Mouse (Mus musculus): ENCODE results near the gene Angptl4. TPM values are rescaled to one million over a fixed set of nuclear protein-coding genes. Genes with fewer than 3 reads are reported as not detected.
"Not testable (repeated sequence)": the region's sequence is repeated elsewhere in the genome, so short reads cannot be mapped to it uniquely, and the experiment has no call there.

Angptl4 gene
- polyA plus RNA-seq, 1 experiment = 11.3 TPM

- no peak for DNase-seq (ENCODE audit: low spot score)
Measured at GRCm38 (mm10) chr17:33756108-33756790, 25.4 kb downstream of the Angptl4 start.

- DNase-seq (ENCODE audit: low spot score) = no peak
Measured at GRCm38 (mm10) chr17:33755418-33756107, 26.1 kb downstream of the Angptl4 start.

- no peak for DNase-seq (ENCODE audit: low spot score)
Measured at GRCm38 (mm10) chr17:33754656-33755055, 27.0 kb downstream of the Angptl4 start.

- no peak for DNase-seq (ENCODE audit: low spot score)
Measured at GRCm38 (mm10) chr17:33752297-33752696, 29.3 kb downstream of the Angptl4 start.

- no peak for DNase-seq (ENCODE audit: low spot score)
Measured at GRCm38 (mm10) chr17:33751181-33751580, 30.4 kb downstream of the Angptl4 start.

GRCm38 (mm10) chr17:33749451-33749850, 32.2 kb downstream of the Angptl4 start:
- DNase-seq (ENCODE audit: low spot score) = no peak

GRCm38 (mm10) chr17:33746011-33746410, 35.6 kb downstream of the Angptl4 start:
- DNase-seq (ENCODE audit: low spot score) = no peak

- DNase-seq (ENCODE audit: low spot score) = no peak
Measured at GRCm38 (mm10) chr17:33744686-33745384, 36.8 kb downstream of the Angptl4 start.

GRCm38 (mm10) chr17:33742420-33742819, 39.2 kb downstream of the Angptl4 start:
- DNase-seq (ENCODE audit: low spot score) = no peak

- DNase-seq (ENCODE audit: low spot score) = not testable (repeated sequence)
Measured at GRCm38 (mm10) chr17:33733526-33733925, 48.1 kb downstream of the Angptl4 start.

GRCm38 (mm10) chr17:33732556-33733083, 49.0 kb downstream of the Angptl4 start:
- DNase-seq (ENCODE audit: low spot score) = not testable (repeated sequence)

GRCm38 (mm10) chr17:33729215-33729614, 52.4 kb downstream of the Angptl4 start:
- no peak for DNase-seq (ENCODE audit: low spot score)

GRCm38 (mm10) chr17:33728396-33728795, 53.2 kb downstream of the Angptl4 start:
- DNase-seq (ENCODE audit: low spot score) = no peak

Other genes starting within 250 kb of the Angptl4 start
- 6.4 and 6.5 TPM in 2 replicates for gene Myo1f, start 226.1 kb downstream of the Angptl4 start, polyA plus RNA-seq (2012; rRNA removed)
- gene Zfp414, start 152.7 kb downstream of the Angptl4 start, polyA plus RNA-seq (2012; rRNA removed) = 53.8 and 58.6 TPM in 2 replicates
- gene Pram1, start 143.8 kb downstream of the Angptl4 start, polyA plus RNA-seq (2012; rRNA removed) = 1.4 and 1.8 TPM in 2 replicates
- gene Hnrnpm, start 95.0 kb downstream of the Angptl4 start, polyA plus RNA-seq (2012; rRNA removed) = 107 and 131 TPM in 2 replicates
- 106 and 118 TPM in 2 replicates for gene March2, start 63.2 kb downstream of the Angptl4 start, polyA plus RNA-seq (2012; rRNA removed)
- gene Rab11b, start 21.3 kb downstream of the Angptl4 start, polyA plus RNA-seq (2012; rRNA removed) = 238 and 246 TPM in 2 replicates
- 65.6 and 79.0 TPM in 2 replicates for gene Kank3, start 28.7 kb upstream of the Angptl4 start, polyA plus RNA-seq (2012; rRNA removed)
- gene Rps28, start 42.7 kb upstream of the Angptl4 start, polyA plus RNA-seq (2012; rRNA removed) = 1,557 and 1,878 TPM in 2 replicates
- gene Ndufa7, start 42.7 kb upstream of the Angptl4 start, polyA plus RNA-seq (2012; rRNA removed) = 307 and 382 TPM in 2 replicates
- gene Cd320, start 61.3 kb upstream of the Angptl4 start, polyA plus RNA-seq (2012; rRNA removed) = 21.4 and 21.5 TPM in 2 replicates
- not detected in 2 replicates for gene Gm7029, start 92.0 kb upstream of the Angptl4 start, polyA plus RNA-seq (2012; rRNA removed)
- gene Kifc1, start 108.8 kb upstream of the Angptl4 start, polyA plus RNA-seq (2012; rRNA removed) = 2.2 and 3.3 TPM in 2 replicates
- gene Platr17, start 123.3 kb upstream of the Angptl4 start, polyA plus RNA-seq (2012; rRNA removed) = 0.14 and 0.15 TPM in 2 replicates
- 28.1 and 31.0 TPM in 2 replicates for gene Daxx, start 127.6 kb upstream of the Angptl4 start, polyA plus RNA-seq (2012; rRNA removed)
- gene Tapbp, start 134.1 kb upstream of the Angptl4 start, polyA plus RNA-seq (2012; rRNA removed) = 84.7 and 122 TPM in 2 replicates
- gene Zbtb22, start 134.1 kb upstream of the Angptl4 start, polyA plus RNA-seq (2012; rRNA removed) = 20.1 and 23.1 TPM in 2 replicates
- gene Rgl2, start 147.7 kb upstream of the Angptl4 start, polyA plus RNA-seq (2012; rRNA removed) = 132 and 164 TPM in 2 replicates
- gene Pfdn6, start 158.5 kb upstream of the Angptl4 start, polyA plus RNA-seq (2012; rRNA removed) = 86.5 and 87.2 TPM in 2 replicates
- gene Wdr46, start 158.8 kb upstream of the Angptl4 start, polyA plus RNA-seq (2012; rRNA removed) = 15.8 and 17.2 TPM in 2 replicates
- 7.7 TPM in 2 replicates for gene B3galt4, start 169.7 kb upstream of the Angptl4 start, polyA plus RNA-seq (2012; rRNA removed)
- gene Vps52, start 174.0 kb upstream of the Angptl4 start, polyA plus RNA-seq (2012; rRNA removed) = 39.3 and 39.7 TPM in 2 replicates
- gene Rps18, start 174.2 kb upstream of the Angptl4 start, polyA plus RNA-seq (2012; rRNA removed) = 1,060 and 1,160 TPM in 2 replicates
- gene H2-K1, start 218.5 kb upstream of the Angptl4 start, polyA plus RNA-seq (2012; rRNA removed) = 987 and 1,071 TPM in 2 replicates
- gene Ring1, start 242.8 kb upstream of the Angptl4 start, polyA plus RNA-seq (2012; rRNA removed) = 46.1 and 76.8 TPM in 2 replicates
- 86.6 and 112 TPM in 2 replicates for gene H2-Ke6, start 246.2 kb upstream of the Angptl4 start, polyA plus RNA-seq (2012; rRNA removed)
- gene Slc39a7, start 249.9 kb upstream of the Angptl4 start, polyA plus RNA-seq (2012; rRNA removed) = 106 and 110 TPM in 2 replicates
- 47.7 and 53.1 TPM in 2 replicates for gene Rxrb, start 250.0 kb upstream of the Angptl4 start, polyA plus RNA-seq (2012; rRNA removed)